Mouse (Mus musculus) cerebral cortex, adult 2 months (tissue): ENCODE results near the gene Tlr5.

Experiments used
- WGBS: fragments of 180-500 bp; shearing (Covaris S2); methylation state at CpG from one replicate; pipeline ENCODE4 v1.1.7; 2018; 5-methylcytosine and 5-hydroxymethylcytosine counted together

The Tlr5 gene

DNA sequence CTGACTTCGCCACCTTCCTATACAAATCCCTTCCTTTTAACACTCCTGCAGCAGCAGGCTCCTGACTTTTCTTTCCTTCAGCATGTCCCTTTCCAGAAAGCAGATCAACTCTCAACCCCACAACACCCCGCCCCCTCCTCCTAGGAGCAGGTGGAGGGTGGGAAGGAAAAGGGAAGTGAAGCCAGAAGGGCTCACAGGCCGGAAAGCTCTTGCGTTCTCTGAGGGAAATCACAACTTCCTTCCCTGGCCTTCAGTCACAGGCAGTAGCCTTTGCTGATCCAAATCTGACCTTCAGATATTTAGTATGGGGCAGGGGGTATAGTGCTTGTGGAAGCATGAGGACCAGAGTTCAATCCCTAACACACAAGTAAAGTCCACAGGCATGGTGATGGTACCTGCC, 921 bp upstream of the Tlr5 start:
- 62% methylated on average over 4 of the region's 4 CpGs for WGBS

DNA sequence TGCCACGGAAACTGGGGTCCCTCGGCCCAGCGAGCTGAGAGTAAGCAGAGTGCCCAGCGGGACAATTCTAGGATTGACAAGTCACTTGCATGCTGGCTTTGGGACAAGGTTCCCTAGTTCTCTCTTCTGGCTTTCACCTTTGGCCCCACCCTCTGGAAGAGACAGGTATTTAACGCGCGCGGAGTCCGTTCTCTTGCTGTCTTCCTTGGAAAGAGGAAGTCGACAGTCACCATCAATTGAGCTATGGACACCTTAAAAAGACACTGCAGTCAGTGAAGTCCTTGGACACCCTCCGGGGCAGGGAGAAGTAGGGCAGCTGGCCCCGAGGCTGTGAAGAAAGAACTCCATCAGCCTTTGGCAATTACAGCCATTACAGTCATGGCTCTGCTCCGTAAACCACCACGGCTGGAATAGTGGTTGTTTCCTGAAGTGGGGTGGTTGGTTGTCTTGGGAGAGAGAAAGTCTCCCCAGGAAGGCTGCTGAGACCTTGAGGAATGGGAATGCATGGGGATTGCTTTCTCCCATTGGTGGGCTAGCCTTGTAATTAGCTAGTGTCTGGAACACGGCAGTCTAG, 546 bp downstream of the Tlr5 start:
- 43% methylated on average over 15 of the region's 15 CpGs for WGBS

DNA sequence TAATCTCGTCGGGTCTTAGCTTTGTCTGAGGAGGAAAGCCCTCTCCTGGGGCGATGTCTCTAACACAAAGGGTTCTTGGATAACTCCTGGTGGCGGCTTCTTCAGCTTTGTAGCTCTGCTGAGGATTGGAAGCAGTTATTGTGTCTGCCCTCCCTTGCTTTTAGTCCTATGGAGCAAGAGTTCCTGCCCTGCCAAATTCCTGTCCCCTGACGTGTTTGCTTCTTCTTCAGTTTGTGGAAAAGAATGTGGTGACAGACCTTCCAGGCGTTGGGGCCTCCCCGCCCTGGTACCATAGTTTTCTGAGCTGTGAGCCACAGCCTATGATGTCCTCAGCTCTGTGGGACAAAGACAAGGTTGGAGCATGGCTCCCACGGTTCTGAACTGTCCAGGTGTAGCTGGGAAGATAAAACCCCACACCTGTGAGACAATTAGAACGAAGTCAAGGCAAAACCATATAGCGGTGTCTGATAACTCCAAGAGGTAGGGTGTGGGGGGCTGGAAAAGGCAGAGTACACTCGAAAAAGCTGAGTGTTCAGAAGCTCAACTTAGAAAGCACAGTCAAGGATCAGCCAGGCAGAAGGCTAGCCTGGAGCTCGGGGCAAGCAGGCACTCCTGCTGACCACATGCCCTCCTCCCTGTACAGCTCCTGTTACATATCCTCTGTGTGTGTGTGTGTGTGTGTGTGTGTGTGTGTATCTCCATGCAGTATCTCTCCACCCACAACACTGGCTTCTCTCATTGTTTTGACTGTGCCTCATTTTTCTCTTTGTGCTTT, 1.8 kb downstream of the Tlr5 start:
- 86% methylated on average over 12 of the region's 12 CpGs for WGBS

DNA sequence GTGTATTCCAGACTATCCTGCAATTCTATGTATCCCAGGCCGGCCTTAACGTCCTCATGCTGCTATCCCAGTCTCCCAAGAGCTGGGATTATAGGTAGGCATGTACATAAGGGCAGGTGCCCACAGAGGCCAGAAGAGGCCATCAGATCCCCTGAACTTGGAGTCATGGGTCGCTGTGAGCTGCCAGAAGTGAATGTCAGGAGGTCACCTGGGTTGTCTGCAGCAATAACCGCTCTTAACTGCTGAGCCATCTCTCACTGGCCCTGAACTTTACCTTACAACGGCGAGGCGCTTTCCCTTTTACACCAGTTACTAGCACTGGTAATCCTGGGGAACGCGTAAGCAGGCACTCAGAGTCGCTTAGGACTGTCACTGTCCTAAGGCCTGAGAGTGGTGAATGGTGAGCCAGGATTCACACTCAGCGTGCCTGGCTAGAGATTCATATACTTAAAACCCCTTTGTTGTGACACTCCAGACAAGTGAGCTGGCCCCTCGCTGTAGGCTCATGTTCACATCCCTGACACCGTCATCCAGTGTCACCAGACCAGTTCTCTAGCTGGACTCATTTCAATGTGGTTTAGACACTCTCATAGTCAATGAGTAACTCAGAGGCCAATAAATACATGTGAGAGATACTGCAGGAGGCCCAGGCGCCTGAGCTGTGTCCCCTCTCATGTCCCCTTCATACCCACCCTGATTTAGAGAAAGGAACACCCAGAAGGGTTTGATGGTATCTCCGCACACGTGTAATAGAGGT, 2.6 kb downstream of the Tlr5 start:
- 98% methylated on average over 16 of the region's 16 CpGs for WGBS

DNA sequence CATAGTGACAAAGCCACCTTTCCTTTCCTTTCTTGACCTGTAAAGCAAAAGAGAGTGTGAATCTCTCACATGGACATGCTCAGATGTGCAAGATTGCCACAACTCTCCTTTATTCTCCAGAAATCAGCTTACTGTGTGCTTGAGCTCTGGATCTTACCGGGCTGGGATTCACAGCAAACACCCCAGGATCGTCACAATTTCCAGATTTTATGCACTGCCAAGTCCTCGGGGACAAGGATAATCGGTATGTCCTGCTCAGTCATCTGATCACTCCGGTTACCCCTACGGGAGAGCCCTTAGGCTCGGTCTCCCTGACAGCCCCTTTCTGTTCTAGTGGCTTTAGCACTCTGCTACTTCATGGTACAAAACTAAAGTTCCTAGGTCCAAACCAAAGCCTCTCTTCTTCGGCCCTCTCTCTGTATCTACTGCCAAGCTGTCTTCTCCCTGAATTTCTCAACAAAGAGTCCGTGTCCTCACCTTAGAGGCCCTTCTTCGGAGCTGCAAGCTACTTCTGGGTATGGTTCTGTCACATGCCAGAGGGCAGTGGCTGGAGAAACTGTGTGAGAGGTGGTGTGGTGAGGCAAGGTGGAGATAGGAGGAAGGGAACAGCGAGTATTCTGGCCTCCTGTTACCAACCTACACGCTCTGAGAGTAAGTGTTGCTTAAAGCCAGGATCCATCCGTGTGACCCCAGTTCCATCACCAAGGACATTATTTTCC, 3.4 kb downstream of the Tlr5 start:
- WGBS = 93% methylated on average over 13 of the region's 13 CpGs

DNA sequence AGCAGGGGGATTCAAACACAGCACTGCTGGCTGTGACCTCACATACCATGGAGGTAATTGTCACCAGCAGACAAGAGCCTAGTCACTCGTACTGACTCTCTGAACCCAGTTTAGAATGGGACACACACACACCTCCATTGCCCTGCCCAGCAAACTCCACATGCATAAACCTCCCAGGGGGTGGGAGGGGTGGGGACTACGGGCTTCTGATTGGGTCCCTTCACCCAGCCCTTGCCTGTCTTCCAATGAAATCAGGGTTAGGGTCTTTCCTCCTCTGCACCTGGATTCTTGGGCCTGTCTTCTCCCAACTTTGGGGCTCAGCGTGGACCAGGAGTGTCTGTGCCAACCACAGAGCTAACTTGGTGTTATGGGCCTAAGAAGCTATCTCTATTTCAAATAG, 4.2 kb downstream of the Tlr5 start:
- WGBS = 89% methylated on average over 3 of the region's 3 CpGs

DNA sequence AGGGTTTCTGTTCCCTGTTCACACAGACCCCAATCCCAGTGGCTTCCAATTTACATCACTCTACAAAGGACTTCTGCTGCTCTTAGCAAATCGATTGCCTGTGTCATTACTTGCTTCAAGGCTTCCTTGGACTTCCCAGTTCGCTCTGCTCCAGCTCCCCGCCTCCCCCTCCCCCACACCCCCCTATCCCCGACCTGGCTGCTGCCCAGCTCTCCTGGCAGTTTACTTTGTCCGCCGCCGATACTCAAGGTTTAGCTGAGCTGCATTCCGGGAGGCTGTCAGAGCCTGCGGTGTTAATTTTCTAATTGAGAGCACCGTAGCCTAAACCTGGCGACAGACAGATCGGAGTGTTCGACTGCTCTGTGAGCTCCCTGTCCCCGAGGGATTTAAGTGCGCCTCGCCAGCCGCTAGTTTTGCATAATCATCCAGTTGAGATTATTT, 4.7 kb downstream of the Tlr5 start:
- 8% methylated on average over 17 of the region's 17 CpGs for WGBS

DNA sequence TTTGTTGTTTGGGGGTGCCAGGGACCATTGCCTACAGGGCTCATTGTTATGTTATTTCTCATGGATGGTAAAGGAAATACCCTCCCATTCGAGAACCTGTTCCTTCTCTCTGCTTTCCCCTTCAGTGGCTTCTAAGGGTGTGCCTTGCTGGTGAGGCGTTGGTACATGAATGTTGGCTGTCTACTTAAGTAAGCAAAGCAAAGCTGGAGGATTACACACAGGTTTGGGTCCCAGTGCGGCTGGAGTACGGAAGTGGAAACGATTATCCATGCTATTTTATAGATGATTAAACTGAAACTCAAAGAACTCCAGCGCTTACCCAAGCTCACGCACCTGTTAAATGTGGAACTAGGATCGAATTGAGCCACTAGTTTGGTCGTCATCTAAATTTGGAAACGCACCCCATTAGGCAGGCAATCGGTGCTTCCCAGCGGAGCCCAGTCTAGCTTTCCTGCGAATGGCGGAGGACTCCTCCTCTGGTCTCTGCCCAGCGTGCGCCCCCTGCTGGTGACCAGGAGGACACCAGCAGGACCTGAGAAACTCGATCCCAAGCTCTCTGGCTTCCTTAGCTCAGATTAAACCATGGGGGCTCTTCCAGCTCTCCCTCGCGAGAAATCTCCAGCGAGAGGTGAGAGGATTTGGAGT, 5.3 kb downstream of the Tlr5 start:
- under 1% methylated on average over 20 of the region's 20 CpGs for WGBS

DNA sequence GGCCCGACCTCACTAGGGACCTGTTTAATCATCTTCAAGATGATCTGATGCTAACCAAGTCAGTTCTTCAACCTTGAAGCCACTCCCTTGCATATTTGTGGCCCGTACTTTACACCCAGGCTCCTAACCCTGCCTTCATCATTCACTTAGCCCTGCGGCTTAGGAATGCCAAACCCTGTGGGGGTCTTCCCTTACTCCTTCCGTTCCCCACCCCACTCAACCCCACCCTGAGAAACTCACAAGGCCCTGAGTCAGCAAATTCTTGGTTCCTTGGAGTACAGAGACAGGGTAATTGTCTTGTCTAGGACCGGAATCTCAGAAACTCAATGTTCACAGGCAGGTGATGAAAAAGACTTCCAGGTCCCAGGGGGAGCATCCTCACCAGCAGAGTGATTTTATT, 6.5 kb downstream of the Tlr5 start:
- WGBS = 76% methylated on average over 5 of the region's 5 CpGs

DNA sequence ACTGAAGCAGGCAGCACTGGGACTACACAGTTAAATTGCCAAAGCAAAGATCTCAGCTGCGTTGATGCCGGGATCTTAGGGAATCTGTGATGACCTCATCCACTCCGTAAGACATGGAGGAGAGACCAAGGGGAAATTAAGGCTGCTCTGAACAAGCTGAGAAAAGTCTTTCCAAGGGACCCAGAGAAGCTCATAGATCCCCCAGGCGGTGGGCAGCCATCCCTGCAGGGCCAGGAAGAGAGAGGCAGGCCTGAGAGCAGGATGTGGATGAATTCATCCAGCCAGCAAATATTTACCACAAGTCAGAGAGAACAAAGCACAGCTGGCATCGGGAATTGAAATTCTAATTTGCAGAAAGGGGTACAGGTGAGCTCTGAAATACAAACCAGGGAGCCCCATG, 8.7 kb downstream of the Tlr5 start:
- 73% methylated on average over 5 of the region's 5 CpGs for WGBS

DNA sequence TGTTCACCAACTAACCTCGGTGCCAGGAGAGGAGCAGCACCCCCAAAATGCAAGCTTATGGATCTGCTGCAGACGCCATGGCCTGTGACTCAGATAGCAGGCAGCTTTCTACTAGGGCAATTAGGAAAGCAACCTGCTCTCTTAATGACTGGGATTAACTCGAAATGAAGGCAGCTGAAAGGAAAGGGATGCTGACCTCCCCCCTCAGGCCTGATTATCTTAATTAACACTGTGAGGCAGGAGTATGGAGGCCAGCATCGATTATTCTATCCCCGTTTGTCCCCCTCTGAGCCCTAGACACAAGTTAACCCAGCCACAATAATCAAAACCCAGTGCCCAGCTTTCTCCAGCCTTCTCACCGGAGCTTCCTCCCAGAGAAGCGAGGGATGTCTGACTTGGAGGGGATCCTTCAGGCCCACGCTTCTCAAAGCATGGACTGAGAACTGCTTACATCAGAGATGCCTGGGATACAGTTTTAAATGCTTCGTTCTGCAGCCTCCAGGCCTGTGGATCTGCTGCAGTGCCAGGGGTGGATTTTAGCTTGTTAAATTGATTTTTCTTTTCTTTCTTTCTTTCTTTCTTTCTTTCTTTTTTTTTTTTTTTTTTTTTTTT, 10.4 kb downstream of the Tlr5 start:
- WGBS = 66% methylated on average over 9 of the region's 9 CpGs

DNA sequence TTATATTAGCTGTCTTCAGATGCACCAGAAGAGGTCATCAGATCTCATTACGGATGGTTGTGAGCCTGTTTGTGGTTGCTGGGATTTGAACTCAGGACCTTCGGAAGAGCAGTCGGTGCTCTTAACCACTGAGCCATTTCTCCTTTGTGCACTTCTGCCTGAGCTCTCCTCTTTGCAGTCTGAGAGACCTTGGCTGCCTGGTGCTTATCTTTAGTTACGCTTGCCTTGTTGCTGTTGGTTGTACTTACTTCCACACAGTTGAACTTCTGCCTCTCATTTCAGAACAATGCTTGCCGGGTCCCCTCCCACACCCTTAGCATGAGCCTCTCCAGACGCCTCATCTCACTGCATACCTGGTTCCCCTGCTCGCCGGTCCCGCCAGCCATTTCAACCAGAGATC, 14.1 kb downstream of the Tlr5 start:
- WGBS = 89% methylated on average over 9 of the region's 9 CpGs

DNA sequence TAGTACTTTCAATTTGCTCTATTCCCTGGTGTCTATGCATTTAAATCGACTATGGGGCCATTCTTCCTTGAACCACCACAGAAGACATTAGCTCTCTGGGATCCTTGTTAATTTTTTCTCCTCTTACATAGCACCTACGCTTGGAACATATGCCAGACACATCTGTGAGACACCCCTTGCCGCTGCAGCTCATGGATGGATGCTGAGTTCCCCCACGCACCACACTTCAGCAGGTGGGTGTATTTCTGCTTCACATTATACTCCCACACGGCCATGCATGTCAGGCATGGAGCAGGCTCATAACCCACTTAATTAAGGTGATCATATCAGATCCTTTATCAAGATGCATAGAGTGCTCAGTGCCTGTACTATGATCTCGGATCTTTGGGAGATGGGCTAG, 17.7 kb downstream of the Tlr5 start:
- 59% methylated on average over 6 of the region's 6 CpGs for WGBS

DNA sequence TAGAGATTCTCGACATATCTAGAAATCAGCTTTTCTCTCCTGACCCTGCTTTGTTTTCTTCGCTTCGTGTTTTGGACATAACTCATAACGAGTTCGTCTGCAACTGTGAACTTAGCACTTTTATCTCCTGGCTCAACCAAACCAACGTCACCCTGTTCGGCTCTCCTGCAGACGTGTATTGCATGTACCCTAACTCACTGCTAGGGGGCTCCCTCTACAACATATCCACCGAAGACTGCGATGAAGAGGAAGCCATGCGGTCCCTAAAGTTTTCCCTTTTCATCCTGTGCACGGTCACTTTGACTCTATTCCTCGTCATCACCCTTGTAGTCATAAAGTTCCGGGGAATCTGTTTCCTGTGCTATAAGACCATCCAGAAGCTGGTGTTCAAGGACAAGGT, 20.2 kb downstream of the Tlr5 start:
- WGBS = 84% methylated on average over 14 of the region's 14 CpGs

DNA sequence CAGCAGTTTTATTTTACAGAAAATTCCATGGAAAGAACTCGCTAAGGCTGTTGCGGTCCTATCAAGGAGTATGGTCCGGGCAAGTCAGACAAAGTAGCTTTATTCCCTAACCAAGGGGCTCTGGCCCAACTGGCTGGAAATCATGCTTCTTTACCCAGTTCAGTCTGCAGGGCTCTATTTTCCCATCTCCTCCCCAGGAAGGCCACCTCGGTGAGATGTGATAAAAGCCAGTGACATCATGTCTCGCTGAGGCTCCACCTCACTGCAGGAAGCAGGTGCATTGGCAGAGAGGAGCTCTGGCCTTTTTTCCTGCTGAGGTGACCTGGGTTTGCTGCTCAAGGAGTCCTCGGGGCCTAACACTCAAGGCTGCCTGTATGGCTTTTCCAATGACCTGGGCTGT, 26.1 kb downstream of the Tlr5 start:
- 84% methylated on average over 6 of the region's 6 CpGs for WGBS

DNA sequence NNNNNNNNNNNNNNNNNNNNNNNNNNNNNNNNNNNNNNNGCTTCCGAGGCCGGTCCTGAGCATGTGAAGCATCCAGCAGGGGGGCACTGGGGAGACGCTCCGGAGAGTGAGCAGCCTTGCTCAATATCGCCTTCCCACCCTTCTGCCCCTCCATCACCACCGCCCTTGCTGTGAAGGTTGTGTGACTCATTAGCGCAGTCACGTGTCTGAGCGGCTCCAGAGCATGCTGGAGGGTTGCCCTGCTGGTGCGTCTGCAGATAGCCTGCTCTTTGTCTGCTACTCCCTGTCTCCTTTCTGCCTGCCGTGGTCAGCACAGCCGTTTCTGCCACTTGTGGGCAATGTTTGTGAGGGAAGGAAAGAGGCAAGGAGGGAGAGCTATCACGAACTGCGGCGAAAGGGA, 28.4 kb downstream of the Tlr5 start:
- WGBS = 0% methylated on average over 13 of the region's 15 CpGs

DNA sequence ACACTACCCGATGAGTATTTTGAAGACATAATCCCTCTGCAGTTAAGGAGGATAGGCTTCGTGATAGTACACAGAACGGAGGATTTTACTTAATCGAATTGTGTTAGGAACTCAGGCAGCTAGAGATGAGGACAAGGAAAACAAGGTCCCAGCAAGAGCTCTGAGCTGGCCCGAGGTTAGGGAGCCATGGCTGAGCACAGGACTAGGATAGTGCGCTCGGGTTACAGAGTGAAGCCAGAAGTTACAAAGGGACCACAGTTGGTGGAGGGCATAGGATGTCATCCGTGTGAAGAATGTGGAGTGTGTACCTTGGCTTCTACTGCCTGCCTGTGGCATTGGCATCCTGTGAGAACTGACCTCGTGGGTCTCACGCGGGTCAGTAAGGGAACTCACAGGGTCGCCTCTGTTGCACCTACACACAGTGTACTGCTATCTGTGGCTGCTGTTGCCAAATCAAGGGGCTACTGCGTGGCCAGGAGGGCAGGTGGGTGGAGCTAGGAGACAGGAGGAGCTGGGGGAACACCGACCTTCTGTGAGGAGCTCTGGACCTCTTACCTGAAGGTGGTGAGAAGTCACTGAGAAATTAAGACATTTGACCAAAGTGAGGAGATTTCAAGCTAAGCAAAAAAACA, 29.0 kb downstream of the Tlr5 start:
- 51% methylated on average over 14 of the region's 14 CpGs for whole genome bisulfite sequencing

DNA sequence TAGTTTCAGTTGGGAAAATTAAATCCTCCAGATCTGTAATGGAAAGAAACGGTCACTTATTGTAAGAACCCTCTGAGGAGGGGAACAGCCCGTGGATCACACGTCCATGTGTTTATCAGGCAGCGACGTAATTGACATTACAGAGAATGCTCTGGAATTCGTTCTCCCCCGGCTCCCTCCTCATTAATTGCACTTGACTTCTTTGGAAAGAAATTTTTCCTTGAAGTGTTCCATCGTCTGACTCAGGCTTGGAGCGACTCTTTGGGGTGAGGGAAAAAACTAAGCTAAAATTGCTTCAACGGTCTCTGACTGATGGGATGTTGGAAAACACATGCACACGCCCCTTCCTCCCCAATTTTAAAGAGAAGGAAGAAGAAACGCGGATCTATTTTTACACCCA, 31.7 kb downstream of the Tlr5 start:
- 39% methylated on average over 13 of the region's 13 CpGs for WGBS

DNA sequence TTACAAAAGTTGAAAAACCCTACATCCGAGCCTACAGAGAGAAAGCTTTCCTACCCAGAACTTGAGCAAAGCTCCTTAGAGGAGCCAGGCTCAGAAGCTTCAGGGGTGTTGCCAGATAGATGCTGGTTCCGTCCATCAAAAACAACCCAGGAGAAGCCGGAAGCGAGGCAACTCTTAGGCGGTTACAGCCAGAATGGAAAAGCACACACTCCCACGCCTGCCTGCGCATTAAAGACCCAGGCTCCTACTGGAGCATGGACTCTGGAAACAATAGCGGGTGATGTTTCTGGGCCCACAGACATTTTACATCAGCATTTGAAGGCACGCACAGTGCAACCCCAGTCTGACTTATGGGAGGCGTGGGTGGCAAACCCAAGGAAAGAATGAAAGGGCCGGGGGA, 32.2 kb downstream of the Tlr5 start:
- 72% methylated on average over 11 of the region's 11 CpGs for WGBS

DNA sequence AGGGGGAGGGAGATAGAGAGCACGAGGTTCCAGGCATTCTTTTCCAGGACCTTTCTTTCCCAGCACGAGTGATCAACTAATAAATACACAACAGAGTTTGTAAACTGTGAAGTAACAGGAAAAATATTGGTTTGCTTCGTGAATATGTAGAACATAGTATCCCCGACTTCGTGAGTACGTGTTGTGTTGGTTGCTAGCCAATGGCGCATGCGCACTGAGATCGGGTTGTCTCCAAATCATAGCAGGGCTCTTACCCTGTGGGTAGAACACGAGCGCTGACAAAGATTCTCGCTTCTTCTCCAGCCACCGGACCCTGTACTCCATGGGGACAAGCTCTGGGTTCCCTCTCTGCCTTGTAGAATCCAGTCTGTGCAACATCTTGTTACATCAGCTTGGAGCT, 33.2 kb downstream of the Tlr5 start:
- WGBS = 86% methylated on average over 13 of the region's 13 CpGs

DNA sequence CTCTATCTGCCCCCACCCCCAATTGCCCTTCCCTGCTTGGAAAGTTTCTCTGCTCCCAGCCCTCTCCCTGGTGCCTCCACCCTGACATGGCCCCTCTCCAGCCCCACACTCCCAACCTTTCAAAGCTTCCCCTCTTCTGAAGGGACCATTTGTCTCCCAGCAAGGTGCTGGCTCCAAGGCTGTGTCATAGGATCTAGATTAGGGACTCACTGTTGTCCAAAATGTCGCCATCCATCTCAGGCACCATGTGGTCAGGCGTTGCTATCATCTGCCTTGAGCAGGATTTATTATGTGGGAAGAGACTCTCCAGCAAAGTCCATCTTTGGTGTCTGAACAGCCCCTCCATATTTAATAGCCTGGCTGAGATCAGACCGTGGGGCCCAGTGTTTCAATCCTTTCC, 34.1 kb downstream of the Tlr5 start:
- WGBS = 92% methylated on average over 3 of the region's 3 CpGs
